Mouse (Mus musculus) megakaryocyte progenitor cell, adult 5-6 weeks (primary cell): ENCODE measurements around the gene Dnajc12. TPM values are rescaled to one million over a fixed set of nuclear protein-coding genes. Genes with fewer than 3 reads are reported as not detected.
"Not testable (repeated sequence)": the region's sequence is repeated elsewhere in the genome, so short reads cannot be mapped to it uniquely, and the experiment has no call there.

ENCODE experiments used
- ATAC-seq: replicated peaks from 2 replicates; pipeline ENCODE4 v1.8.0; 2016; ENCODE audit warnings: mild to moderate bottlenecking, moderate TSS enrichment, inconsistent platforms; ENCODE audit not compliant: poor library complexity
- total RNA-seq, 2 experiments: library from RNA; stranded (forward) in 1 of 2; stranded (reverse) in 1 of 2; fragments of 157-497, 149-512 nt in 1 of 2; fragments of 200-1000 nt in 1 of 2; gene quantifications; 2 replicates each; pipeline versions ENCODE4 v1.2.3 to v1.2.4; 2015 to 2017

Dnajc12 gene
- total RNA-seq (2015): 7.4 and 15.1 TPM in 2 replicates
- 5.3 and 5.9 TPM in 2 replicates for total RNA-seq (2017)

DNA sequence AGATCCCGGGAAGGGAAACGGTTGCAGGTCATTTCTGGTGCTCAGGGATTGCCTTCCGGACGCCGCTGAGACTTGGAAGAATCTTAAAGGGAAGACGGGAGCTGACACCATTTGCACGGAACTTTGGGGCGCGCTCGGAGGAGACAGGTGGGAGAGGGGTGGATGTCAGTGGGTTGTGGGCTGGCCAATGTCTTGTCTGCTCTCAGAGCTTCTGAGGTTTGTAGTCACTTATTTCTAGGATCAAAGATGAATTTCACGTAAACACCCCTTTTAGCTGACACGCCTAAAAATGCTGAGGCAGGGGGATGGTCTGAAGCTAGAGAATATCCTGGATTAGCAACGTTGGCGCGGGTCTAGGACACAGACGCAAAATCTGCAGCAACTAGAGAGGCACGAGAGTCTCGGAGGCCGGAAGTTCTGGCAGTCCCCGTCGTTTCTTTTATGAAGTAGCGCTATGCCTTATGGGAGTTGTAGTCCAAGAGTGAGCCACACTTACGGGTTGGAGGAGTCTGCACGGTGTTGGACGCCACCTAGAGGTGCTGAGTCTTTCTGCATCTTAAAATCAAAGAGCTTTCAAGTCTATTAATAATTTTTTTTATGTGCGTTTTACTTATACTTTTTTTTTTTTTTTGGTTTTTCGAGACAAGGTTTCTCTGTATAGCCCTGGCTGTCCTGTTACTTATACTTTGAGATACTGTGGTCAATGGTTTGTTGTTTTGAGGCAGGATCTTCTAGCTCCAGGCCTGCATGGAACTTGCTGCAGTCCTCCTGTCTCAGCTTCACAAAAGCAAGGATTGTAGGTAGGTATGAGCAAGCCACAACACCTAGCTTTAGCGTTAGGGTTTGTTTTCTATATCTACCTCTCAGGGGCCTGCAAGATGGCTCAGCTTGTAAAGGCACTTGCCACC, at the start of gene Dnajc12:
Dnajc12 (plus strand) TSS at position 72 of the 908 bp plus-strand sequence.
- peak; percentile 91 for ATAC-seq

DNA sequence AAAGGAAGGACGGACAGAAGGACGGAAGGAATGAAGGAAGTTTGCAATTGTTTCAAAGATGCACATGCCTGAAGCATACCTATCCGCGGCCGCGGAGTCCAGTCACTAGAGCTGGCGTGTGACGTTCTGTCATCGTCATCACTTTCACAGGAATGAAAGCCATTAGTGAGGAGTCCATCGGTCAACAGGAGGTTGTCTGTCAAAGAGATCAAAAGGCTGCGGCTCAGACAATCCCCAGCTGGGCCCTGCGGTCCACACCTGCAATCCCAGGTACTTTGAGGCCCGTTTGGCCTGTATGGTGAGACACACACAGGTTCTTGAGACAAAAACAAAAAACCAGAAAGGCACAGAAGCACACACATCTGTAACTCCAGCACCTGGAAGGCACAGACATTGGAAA, 45.3 kb upstream of the Dnajc12 start:
- no peak for ATAC-seq

DNA sequence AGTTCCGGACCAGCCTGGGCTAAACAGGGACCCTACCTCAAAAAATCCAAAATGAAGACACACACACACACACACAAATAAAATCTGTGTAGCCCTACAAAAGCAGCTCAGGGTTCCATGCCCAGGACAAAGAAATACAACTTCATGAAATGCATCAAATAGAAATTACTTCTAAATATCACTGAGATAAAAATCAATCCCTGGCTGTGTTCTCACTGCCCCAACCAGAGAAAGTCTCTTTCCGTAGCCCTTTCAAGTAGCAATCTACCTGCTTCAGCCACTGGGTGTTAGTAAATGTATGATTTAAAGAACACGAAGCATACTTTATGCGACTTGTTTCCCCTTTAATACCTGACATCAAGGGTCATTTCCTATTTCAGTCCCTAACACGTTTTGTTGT, 44.9 kb upstream of the Dnajc12 start:
- ATAC-seq: no peak

DNA sequence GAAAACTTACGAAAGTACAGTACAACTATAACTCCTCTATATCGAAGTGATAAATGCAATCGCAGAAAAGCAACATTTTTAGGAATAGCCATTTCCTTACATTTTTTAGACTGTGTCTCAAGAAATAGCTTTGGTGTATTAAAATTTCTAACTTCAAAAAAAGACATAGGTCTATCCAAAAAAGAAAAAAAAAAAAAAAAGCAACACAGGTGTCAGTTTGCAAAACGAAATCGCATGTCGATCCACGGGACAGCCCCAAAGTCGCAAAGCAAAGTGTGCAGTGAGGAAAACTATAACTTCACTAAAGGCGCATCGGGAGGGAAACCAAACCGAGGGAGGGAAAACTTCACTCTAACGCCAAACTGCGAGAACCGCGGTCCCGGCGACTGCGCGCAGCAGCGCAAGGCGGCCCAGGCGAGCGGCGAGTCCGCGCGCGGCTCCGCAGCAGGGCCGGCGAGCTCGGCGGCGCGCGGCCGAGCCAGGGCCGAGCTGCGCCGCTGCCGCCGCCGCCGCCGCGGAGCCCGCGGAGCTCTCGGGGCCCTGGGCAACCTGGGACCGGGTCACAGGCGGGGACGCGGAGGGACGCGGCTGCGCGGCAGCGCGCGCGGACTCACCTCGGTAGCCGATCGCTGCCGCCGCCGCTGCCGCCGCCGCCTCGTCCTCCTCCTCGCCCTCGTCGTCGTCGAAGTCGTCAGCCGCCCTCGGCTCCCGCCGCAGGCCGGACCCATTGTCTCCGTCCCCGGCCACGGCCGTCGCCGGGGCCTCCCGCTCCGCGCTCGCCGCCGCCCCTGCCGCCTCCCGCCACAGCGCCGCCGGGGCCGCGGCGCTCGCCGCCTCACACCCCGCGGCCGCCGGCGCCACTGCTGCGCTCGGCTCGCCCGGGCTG, 44.0 kb upstream of the Dnajc12 start:
- ATAC-seq: peak; percentile 46

DNA sequence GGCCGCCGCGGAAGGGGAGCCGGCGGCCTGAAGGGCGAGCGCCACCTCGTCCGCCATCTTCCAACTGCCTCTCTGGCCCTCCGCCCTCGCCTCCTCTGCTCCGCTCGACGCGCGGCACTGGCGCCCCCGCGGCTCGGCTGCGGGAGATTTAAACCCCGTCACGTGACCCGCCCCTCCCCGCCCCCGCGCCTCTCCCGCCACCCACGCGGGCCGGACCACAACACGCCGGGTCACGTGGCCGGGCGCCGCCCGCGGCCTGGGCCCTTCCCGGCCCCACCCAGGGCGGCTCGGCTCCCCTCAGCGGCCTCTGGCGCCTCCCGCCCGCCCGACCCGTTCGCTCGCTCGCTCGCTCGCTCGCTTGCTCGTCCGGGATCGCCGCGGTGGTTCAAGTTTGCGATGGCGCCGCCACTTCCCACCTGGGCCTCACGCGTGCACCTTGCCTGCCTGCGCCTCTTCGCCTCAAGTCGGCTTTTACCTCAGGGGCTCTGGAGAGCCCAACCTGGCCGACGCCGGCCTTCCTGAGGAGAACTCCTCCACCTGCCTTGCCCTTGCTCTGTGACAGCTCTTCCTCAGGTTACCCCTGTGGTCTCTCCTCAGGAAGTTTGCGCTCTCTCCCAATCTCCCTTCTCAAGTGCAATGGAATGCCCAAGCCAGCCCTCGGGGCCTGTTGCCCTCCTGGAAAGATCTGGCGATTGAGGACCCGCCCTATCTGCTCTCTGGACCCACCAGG, 43.2 kb upstream of the Dnajc12 start:
- peak; percentile 86 for ATAC-seq

DNA sequence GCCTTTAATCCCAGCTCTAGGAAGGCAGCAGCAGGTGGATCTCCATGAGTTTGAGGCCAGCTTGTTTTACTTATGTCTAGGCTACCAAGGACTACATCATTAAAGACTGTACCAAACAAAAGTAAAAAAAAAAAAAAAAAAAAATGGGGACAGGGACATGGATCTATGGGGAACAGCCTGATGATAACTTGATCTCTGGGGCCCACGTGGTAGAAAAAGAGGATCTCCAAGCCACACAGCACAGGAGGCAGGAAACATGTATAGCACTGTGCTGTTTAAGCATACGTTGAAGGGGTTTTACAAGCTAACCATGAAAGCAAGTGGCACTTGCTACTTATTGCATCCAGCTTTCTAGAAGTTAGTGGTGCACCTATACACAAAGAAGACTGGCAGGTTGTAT, 40.9 kb upstream of the Dnajc12 start:
- no peak for ATAC-seq

DNA sequence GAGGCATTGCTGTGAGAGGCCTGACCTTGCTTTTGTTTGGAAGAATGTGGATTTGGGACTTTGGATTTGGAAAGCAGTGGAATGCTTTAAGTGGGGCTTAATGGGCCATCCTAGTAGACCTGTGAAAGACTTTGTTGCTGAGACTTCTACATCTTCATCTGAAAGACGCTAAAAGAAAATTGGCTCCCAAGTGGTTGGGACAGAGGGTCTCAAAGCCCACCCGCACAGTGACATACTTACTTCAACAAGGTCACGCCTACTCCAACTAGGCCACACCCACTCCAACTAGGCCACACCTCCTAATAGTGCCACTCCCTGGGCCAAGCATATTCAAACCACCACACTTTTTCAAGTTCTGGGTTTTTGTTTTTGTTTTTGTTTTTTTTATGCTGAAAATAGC, 37.5 kb upstream of the Dnajc12 start:
- ATAC-seq: no peak

DNA sequence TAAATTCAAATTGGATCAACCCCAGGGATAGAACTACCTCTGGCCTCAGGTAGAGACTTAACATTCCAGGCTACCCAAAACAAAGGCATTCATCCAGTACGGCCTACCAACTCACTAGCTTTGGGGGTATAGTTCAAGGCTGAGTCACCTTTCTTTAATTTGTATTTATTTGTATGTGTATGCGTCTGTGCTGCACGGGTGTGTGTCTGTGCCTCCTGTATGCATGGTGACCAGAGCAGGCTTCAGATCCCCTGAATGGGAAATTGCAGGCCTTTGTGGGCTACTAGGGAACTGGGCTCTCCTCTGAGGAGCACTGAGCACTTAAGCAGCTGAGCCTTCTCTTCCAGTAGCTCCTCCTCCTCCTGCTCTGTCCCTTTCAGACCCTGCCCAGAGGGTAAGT, 34.0 kb upstream of the Dnajc12 start:
- no peak for ATAC-seq

DNA sequence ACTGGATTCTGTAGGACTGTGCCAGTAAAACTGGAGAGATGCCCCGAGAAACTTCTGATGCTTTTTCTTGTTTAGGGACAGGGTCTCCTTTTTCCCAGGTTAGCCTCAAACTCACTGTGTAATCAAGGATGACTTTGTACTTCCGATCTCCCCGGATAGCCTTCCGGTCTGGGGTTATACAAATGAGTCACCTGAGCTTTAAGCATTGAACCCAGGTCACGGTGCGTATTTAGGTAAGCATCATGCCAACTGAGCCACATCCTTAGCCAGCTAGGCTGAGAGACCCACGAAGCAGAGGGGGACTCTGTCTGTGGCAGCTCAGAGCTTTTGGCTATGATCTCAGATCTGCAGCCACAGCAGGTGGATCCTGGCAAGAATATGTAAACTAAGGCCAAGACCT, 31.6 kb upstream of the Dnajc12 start:
- no peak for ATAC-seq

DNA sequence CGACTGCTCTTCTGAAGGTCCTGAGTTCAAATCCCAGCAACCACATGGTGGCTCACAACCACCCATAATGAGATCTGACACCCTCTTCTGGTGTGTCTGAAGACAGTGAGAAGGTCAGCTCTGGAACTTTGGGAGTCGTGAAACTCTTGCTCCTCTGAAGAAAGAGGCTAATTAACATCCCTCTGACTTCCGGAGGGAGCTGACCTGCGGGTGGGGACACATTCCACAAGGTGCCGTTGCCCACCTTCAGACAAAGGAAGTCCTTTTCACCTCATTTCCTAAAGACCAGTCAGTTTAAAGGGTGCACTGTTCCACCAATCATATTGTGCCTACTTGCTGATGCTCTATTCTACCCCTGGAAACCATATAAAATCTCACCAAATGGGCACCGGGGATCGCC, 31.1 kb upstream of the Dnajc12 start:
- ATAC-seq: not testable (repeated sequence)

DNA sequence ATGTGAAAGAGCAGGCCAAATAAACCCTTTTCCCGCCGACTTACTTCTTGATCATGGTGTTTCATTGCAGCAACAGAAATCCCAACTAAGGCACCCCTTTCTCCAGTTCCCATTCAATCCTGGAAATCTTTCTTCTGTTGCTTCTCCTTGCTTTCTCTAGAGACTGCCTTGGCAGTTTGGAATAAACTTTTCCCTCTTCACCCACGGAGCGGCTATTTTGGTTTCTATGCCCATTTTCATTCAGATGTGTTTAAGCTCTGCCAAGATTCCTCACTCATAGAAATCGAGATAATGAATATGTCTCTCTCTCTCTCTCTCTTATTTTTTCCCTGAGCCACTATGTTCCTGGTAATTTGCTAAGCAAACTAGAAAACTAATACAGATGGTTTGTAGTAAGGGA, 30.1 kb upstream of the Dnajc12 start:
- ATAC-seq: no peak

DNA sequence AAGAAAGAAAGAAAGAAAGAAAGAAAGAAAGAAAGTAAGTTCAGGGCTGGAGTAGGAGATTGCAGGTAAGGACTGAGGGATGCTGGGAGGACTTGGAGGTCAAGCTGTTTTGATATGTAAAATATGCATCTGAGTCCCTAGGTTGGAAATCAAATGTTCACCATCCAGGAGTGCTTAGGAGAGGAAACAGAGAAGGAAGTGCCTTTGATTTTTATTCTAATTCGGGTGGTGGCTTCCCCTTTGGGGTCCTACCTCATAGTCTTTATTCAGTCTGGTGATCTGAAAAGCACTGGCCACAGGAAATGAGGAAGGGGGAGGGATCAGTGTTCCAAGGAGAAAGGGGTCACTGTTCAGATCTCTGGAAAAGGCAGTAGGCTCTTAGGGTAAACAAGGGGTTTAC, 21.7 kb upstream of the Dnajc12 start:
- no peak for ATAC-seq

DNA sequence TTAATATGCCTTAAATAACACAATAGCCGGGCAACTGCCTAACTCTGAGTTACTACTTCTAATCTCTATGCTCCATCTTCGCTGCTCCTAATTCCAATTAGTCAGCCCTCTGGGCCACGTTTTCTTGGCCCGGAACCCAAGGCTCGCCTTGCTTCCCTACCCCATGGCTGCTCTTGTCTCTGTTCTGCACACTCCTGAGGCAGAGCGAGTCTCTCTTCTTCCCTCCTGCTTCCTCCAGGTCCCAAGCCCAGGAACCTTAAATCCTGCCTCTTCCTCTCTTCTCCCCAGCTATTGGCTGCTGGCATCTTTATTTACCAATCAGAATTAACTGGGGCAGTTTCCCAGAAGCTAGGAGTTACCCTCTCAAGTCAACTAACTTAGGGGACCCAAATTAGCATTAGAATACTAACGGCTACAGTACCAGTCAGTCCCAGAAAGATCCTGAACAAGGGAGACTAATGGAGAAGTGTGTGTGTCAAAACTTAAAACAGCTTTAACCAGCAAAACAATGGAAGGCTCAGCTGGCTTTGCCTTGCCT, 16.3 kb upstream of the Dnajc12 start:
- no peak for ATAC-seq

DNA sequence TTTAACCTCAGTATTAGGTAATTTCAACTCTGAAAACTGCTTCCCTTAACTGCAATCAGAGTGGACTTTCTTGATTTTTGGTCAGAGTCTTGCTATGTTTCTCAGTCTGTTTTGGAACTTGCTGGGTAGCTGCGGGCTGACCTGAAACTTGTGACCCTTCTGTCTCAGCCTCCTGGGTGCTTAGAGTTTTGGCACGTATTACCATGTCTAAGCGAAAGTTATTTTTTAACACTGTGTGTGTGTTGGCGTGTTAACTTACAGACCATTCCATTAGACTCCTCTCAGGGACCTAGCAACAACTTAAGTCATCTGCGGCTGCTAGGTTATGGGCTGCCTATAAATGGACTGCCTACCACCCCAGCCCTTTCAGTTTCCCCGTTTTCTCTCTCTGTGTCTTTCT, 14.9 kb upstream of the Dnajc12 start:
- ATAC-seq: no peak

DNA sequence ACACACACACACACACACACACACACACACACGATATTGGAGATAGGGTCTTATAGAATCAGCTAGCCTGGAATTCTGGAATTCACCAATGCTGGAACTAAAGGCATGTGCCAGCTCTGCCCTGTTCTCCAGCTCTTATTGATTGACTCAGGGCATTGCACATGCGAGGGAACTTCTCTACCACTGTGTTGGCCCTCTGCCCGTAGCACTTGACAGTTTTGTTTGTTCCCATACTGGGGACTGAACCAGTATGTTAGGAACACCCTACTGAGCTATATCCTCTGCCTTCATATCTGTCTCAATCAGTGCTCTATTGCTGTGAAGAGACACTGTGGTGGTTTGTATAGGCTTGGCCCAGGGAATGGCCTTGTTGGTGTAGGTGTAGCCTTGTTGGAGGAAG, 14.2 kb upstream of the Dnajc12 start:
- ATAC-seq: no peak

DNA sequence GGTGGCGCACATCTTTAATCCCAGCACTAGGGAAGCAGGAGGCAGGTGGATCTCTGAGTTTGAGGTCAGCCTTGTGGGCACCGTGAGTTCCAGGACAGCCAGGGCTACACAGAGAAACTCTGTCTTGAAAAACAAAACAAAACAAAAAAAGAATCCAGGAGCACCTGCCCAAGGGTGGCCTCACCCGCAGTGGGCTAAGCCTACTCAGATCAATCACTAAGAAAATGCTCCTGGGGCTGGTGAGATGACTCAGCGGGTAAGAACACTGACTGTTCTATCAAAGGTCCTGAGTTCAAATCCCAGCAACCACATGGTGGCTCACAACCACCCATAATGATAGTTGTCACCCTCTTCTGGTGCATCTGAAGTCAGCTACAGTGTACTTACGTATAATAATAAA, 5.9 kb upstream of the Dnajc12 start:
- no peak for ATAC-seq

DNA sequence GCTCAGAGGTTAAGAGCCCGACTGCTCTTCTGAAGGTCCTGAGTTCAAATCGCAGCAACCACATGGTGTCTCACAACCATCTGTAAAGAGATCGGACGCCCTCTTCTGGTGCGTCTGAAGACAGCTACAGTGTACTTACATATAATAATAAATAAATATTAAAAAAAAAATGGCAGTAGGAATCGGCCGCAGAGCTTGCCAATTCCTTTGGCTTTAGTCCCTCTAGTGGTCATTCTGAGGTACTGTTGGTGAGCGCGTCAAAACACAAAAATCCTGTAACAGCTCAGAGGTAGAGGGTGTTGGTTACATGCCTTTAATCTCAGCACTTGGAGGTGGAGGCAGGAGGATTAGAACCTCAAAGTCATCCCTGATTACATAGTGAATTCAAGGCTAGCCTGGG, 4.8 kb upstream of the Dnajc12 start:
- ATAC-seq: peak; percentile 82

DNA sequence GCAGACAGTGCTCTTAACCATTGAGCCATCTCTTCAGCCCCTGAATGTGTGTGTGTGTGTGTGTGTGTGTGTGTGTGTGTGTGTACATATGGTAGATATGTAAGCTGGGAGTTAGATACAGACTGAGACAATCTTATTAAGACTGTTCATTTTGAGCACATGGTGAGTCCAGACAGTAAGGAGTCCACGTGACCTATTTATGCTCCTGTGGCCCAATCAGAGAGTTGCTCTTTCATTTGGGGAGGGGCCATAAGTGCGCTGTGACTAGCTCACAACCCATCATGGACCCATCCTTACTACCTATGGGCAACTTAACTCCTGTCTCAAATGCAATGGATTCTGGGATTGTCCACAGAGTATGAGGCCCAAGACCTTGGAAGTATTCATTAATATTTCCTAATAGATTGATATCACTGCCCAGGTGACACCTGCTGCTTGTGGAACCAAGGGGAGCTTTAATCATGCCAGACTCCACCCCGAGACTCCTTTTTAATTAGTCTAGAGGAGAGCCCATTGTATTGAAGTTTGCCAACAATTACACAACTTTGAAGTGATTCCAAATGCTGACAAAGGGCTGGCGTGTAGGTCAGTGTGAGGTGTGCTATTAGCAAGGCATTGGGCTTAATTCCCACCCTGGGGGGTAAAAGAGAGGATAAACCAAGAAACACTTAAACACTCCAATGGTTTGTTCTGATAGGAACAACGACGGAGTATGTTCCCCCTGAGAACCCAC, 3.1 kb upstream of the Dnajc12 start:
- ATAC-seq: no peak

DNA sequence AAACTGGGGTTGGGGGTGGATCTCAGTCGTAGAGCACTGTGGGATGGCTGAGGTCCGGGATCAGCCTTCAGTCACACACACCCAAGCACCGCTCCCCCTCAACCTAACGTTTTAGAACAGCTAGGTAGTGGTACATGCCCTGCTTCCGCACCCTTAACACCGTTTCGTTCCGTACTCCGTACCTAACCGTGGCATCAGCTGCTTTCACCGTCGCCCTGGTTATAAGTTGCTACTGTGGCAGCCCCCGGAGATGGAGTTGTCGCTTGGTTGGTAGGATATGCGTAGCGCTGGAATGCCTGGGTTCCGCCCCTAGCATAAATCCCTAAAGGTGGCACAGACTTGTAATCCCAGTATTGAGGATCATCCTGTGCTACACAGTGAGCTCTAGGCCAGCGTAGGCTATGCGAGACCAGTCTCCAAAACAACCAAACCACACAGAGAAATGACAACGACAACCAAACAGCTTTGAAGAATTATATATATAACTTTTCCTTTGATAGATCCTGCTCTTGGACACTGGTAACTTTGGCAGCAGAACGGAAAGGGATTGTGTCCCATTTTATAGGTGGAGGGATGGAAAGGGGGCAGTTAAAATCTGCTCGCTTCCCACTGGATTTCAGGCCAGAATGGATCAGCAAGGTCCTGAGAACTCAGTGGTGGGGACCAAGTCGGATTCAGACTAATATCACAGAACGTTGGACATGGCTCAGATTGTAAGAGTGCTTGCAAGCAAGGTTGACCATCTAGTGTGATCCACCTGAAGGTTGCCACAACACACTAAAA, 554 bp upstream of the Dnajc12 start, which contains the start of gene Sirt1:
Sirt1 (minus strand) TSS at position 207 of the 783 bp plus-strand sequence.
- ATAC-seq: 0 out of 2 replicates have a peak, but pooled peaks have one; percentile 15
